Mouse (Mus musculus) neutrophil, adult 5-6 weeks (primary cell): ENCODE data around the gene Dppa2. TPM values are rescaled to one million over a fixed set of nuclear protein-coding genes. Genes with fewer than 3 reads are reported as not detected.
"Not testable (repeated sequence)": the region's sequence is repeated elsewhere in the genome, so short reads cannot be mapped to it uniquely, and the experiment has no call there.

ENCODE experiments used
- ATAC-seq: fragments of 151-379, 151-347 bp; 2 replicates; pipeline ENCODE4 v1.8.0; 2017; ENCODE audit warnings: mild to moderate bottlenecking, moderate TSS enrichment; ENCODE audit not compliant: insufficient number of reproducible peaks, poor library complexity, low FRiP score, severe bottlenecking; ENCODE audit errors: extremely low read depth
- total RNA-seq: library from RNA; stranded (forward); fragments of 200-1000 nt; gene quantifications from 2 replicates; pipeline ENCODE4 v1.2.3, GENCODE M21; 2017

The Dppa2 gene
- total RNA-seq, result not detected in 2 replicates

GRCm38 (mm10) chr16:48303509-48303908 is at the start of gene Dppa2:
Gene Dppa2, plus strand, starts transcription at chr16:48303908.
- no peak for ATAC-seq

GRCm38 (mm10) chr16:48254584-48254983 is 49.1 kb upstream of the Dppa2 start:
- ATAC-seq, result no peak

- no peak for ATAC-seq
These were observed 44.2 kb upstream of the Dppa2 start for GRCm38 (mm10) chr16:48259519-48259918.

GRCm38 (mm10) chr16:48262901-48263300 is 40.8 kb upstream of the Dppa2 start:
- ATAC-seq, result no peak

GRCm38 (mm10) chr16:48265856-48266255 is 37.9 kb upstream of the Dppa2 start:
- no peak for ATAC-seq

DNA sequence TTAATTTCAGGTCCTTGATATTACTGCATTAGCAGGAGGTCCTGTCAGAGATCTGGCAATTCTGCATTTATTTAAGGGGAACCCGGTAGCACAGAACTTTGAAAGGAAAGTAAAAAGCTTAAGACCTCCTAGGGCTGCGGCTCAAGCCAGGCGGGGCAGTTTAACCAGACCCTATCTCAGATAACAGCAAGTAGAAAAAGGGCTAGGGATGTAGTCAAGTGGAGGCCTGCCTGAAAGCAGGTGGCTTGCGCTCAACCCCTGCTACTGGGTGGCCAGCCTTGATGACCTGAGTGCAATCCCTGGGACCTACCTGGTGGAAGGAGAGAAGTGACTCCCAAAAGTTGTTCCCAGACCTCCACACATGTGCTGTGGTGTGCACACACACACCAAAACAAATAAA is 26.8 kb upstream of the Dppa2 start:
- ATAC-seq, result no peak

DNA sequence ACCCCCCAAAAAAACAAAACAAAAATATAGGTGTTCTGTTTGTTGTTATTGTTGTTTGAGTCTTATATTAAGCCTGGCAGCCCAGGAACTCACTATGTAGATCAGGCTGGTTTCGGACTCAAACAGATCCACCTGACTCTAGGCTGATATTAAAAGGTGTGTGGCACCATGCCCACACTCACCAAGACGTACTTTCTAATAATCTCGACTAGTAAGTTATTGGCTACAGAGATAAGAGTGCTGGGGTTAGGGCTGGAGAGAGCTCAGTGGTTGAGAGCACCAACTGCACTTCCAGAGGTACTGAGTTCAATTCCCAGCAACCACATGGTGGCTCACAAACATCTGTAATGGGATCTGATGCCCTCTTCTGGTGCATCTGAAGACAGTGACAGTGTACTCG is 22.8 kb upstream of the Dppa2 start:
- no peak for ATAC-seq

DNA sequence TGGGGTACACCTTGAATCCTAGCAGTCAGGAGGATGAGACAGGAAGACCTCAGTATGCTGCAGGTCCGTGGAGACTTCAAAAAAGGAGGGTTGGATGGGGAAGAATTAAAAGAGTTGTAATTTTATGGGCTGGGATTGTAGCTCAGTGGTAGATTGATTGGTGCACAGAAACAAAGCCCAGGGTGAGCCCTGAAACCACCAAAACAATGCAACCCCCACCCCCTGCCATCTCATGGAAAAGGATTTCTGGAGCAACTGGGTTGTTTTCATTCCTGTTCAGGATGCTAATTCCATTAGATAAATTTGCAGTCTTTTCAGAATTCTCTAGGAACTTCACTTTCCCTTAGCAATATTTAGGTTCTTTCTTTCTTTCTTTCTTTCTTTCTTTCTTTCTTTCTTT is 20.9 kb upstream of the Dppa2 start:
- ATAC-seq, result no peak

- ATAC-seq, result no peak
These were observed 20.2 kb upstream of the Dppa2 start, which contains the start of gene Dppa4 for GRCm38 (mm10) chr16:48283517-48283916. Gene Dppa4, plus strand, starts transcription at chr16:48283733.

DNA sequence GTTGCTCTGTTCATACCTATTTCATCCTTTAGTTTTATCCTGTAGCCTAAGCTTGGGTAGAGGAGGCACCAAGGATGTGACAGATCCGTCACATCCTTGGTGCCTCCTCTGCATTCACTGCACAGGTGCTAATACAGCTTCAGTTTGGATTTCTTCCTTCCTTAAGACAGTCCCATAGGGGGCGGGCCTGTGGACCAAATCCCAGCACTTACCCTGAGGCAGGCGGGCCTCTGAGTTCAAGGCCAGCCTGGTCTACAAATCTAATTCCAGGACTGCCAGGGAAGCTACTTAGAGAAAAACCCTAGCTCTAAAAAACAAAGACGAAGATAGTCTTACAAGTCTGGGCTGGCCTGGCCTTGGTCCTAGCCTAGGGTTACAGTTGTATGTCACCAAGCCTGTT is 18.2 kb upstream of the Dppa2 start:
- no peak for ATAC-seq

- ATAC-seq, result no peak
These were observed 6.1 kb upstream of the Dppa2 start for GRCm38 (mm10) chr16:48297384-48298136.

DNA sequence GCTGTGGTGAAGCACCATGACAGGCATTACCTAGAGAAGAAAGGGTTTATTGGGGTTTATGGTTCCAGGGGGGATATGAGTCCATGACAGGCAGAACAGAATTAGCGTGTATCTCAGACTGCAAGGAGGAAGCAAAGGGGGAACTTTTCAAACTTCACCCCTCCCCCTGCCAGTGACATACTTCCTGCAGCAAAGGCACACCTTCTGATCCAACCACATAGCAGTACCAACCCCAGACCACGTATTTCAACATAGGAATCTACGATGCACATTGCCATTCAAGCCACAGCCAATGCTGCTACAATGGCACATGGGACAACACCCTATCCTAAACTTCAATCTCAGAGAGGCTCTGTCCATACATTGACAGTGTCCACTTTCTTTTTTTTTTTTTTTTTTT is 3.8 kb upstream of the Dppa2 start:
- no peak for ATAC-seq

- no peak for ATAC-seq
These were observed 275 bp downstream of the Dppa2 start for GRCm38 (mm10) chr16:48303983-48304382.

DNA sequence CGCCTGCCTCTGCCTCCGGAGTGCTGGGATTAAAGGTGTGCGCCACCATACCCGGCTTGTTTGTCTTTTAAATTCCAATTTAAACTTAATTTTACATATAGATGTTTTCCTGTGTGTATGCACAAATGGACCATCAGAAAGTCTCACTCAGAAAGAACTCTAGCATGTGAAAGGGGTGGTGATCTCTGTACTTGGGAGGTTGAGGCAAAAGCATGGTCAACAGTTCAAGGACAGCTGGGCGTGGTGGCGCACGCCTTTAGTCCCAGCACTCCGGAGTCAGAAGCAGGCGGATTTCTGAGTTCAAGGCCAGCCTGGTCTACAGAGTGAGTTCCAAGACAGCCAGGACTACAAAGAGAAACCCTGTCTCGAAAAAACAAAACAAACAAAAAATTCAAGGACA is 5.2 kb downstream of the Dppa2 start:
- ATAC-seq, result not testable (repeated sequence)

- no peak for ATAC-seq
These were observed 6.4 kb downstream of the Dppa2 start for GRCm38 (mm10) chr16:48309912-48310630.

DNA sequence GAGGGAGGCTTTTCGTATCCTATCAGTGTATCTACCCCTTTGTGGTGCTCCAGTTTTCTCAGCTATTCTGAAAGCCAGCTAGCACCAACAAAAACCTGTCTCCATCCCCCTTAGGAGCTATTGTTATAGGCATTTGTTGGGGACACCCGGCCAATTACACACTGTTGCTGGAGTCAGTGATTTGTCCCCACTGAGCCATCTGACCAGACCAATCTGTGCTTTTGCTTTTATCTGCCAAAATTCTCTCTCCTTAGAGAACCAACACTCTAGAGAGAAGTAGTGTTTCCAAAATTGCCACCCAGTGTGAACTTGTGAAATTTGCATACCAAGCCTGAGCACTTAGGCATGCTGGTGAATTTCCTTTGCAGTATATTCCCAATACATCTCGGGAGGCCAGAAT is 11.6 kb downstream of the Dppa2 start:
- no peak for ATAC-seq

GRCm38 (mm10) chr16:48320781-48321180 is 17.1 kb downstream of the Dppa2 start:
- no peak for ATAC-seq

- ATAC-seq, result no peak
These were observed 19.4 kb downstream of the Dppa2 start for GRCm38 (mm10) chr16:48323133-48323532.

- no peak for ATAC-seq
These were observed 20.1 kb downstream of the Dppa2 start for GRCm38 (mm10) chr16:48323602-48324345.

- no peak for ATAC-seq
These were observed 23.2 kb downstream of the Dppa2 start for GRCm38 (mm10) chr16:48326903-48327302.
